Mouse (Mus musculus) neural tube, embryonic 10.5 days (tissue): ENCODE measurements around the gene Ubfd1.
A peak's percentile ranks its signal among the peaks of the same experiment; 100 is the strongest.

ENCODE experiments used
- DNase-seq: peaks from one replicate; pipeline ENCODE4 v3.0.0-alpha.2; 2017; ENCODE audit warnings: low spot score; ENCODE audit errors: extremely low spot score

Gene Ubfd1

DNA sequence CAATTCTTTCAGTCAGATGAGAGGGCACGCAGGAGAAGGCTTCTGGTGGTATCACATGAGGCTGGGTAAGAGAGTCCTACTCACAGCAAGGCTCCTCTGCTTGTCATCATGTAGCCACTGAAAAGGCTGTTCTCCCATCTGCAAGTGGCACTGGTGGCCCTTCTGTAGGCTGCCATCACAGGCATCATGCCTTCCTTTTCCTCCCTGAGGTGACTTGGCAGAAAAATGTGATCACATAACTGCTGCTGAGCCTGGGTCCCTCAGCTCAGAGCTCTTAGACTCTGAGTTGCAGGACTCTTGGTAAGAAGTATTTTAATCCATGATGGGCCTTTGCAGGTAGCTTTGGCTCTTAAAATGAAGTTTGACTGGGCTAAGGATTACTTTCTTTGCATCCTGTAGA is 14.1 kb downstream of the Ubfd1 start:
- no peak for DNase-seq

DNA sequence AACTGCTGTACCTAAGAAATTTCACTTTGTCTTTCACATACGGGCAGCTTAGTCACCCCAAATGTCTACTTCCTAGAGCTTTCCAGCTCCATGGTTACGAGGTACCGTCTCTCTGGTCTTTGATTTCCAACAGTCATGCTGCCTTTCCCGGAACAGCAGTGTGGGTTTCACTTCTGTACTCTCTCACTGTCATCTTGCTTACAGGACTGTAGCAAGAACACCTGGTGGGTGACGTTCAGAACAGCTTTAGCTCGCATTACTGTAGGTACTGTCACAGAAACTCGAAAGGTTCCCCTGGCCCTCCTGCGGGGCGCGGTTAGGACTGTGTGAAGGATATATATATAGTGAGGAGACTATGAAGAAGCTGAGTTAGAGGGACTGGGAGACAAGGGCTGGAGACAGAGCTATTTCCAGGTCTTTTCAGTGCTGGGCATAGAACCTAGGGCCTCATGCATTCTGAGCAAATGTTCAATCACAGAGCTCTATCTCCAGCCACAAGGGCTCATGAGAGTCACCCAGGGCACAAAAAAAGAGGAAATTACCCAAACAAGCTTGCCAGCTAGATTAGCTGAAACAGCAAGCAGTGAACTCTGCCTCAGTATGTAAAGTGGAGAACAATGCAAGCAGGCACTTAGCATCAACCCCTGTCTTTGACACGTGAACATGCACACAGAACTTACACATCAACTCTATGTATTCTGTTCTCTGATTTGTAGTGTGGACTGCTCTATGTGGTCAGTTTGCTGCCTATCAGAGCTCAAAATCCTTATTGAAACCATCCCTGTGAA is 20.4 kb downstream of the Ubfd1 start:
- DNase-seq = no peak

DNA sequence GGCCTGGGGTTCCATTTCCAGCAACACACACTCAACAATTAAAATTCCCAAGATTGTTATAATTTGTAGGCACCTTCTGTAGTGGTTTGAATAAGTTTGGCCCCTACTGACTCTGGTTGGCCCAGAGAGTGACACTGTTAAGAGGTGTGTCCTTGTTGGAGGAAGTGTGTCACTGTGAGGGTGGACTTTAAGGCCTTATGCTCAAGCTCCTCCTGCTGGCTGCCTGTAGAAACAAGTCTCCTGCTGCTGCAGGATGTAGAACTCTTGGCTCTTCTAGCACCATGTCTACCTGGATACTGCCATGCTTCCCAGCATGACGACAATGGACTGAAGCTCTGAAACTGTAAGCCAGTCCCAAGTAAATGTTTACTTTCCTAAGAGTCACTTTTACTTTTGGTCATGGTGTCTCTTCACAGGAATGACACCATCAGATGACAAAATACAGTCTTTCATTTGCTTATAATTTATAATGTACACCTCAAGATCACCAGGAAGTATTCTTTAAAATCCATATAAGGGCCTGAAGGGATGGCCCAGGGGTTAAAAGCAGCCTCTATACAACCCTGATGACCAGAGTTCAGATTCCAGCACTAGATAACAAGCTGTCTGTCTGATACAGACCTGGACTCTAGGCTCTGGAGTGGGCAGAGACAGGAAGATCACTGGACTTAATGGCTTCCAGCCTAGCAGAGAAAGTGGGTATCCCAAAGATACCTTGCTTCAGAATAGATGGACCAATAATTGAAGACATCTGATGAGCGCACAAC is 27.8 kb downstream of the Ubfd1 start:
- no peak for DNase-seq

DNA sequence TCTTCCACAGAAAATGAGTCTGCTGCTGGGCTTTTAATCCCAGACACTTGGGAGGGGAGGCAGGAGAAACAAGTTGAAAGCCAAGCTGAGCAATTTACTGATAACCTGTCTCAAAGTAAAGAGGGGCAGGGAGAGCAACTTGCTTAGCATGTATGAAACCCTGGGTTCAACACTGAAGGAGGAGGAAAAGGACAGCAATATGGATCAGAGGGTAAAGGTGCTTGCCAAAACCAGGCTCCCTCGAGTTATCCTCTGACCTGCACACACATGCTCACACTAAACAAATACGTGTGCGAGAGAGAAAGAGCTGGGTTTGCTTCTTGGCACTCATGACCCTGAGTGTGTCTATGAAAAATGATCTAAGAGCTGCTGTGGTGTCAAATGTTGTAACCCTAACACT is 31.0 kb downstream of the Ubfd1 start:
- DNase-seq = no peak

DNA sequence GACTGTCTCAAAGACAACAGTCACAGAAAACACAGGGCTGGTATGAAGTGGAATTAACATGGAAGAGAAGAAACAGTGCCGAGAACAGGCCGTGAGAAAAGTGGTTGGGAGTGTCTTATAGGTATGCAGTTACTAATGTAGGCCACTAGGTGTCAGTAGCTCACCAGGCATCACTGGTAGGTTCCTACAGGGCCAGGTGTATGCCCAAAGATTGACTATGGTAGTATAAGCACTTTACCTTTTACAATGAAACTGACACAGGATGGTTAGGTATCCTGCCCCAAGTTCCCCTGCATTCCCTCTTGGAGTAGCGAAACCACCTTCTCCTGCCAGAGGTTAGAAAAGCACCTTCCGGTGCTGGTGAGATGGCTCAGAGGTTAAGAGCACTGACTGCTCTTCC is 32.2 kb downstream of the Ubfd1 start:
- peak; percentile 36 for DNase-seq

DNA sequence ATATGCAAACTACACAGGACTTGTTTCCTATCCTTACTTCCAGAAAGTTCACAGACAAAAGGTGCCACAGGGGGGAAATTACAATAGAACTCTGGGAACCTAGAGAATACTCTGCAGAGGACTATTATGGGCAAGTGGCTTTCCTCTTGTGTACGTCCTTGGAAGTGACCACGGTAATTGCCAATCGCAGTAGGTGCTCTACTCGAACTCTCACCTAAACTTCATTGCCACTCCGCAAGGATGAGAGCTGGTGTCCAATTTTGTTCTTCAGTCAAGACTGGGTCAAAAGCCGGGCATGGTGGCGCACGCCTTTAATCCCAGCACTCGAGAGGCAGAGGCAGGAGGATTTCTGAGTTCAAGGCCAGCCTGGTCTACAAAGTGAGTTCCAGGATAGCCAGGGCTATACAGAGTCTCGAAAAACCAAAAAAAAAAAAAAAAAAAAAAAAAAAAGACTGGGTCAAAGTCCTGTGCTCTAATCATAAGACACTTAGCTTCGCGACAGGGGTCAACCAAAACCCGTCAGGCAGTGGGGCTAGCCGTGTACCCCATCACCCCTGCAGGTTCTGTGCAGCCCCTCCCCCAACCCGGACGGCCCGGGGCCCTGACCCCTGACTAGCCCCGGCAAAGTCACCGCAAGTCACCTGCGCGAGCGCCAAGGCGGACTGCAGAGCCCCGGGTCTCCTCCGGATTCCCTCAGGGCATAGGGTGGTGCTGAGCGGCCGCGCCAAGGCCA is 34.2 kb downstream of the Ubfd1 start:
- DNase-seq = peak; percentile 76

DNA sequence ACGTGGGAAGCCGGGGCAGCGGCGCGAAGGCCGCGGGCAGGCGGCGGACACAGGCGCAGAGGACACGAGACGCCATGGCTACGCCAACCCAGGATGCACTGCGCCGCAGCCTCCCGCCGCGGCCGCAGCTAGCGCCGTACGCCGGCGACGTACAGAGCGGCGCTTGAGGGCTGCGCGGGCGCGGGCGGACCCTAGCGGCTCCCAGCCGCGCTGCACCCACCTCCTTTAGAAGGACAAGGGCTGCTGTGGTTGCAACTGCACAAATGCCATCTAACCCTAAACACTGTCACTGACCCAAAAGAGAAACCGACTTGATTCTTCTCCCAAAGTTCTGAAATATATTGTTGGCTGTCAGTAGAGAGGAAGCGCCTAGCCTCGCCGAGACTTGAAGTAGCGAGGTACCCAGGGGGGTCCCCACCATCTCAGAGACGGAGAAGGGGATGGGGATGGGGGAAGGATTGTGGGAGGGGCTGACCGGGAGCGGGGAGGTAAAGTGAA is 34.8 kb downstream of the Ubfd1 start, which contains the start of gene Ndufab1:
Gene Ndufab1, minus strand, starts transcription at position 140 of the 498 bp plus-strand sequence.
- DNase-seq = peak; percentile 84

DNA sequence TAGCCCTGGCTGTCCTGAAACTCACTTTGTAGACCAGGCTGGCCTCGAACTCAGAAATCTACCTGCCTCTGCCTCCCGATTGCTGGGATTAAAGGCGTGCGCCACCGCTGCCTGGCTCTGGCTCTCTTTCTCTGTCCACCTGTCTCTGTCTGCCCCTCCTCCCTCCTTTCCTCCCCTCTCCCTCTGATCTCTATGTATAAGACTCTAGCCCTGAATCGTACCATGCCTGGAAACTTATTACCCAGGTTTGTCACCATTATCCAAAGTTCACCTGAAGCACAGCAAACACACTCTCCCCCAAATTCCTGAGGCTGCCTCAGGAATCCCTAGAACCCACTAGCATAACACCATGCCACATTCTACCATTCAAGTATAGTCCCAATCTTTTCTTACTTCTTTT is 41.2 kb downstream of the Ubfd1 start:
- no peak for DNase-seq

DNA sequence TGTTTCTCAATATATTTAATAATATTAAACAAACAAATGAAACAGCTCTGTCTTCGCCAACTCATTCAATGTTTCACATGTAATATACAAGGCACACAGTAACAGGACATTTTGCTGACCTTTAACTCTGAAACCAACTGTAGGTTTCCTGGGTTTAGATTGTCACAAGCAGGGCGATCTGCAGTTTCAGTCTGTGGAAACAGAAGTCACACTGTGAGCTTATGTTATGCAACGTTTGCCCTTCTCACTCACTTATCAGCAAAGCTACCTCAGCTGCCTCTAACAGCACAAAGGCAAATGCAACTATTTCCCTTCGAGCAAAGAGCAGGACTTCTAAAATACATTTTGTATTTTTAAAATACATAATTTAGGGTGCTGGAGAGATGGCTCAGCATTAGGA is 56.5 kb downstream of the Ubfd1 start:
- DNase-seq = no peak

DNA sequence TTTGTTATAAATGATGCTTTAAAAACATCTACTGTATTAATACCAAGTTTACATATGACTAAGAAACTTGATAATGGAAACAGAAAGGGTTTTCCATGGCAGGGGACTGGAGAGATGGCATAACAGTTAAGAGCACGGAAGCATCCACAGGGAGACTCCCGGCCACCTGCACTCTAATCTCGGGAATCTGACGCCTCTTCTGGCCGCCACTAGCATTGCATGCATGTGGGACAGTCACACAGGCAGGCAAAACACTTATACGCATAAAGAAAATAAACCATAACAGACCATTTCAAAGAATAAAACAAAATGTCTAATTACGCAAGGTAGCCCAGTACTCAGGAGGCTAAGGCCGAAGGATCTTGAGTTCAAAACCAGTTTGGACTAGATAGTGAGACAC is 58.7 kb downstream of the Ubfd1 start:
- no peak for DNase-seq

DNA sequence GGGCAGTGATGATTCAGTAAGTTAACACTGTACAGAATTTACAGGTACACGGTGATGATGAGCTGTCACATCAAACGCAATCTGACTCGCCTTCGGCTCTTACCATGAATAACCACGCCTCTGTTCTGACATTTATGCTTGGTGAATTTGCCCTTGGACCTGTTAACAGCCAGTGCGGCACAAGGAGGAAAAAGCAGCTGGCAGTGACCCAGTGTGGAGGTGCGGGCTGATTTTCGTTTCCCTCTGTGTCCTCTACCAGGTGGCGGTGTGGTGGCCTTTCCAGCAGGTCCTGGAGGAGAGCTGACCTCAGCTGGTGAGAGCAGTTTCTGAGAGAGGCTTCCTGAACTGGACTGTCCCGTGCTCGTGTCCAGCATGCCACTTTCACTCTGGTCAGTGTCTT is 60.0 kb downstream of the Ubfd1 start:
- DNase-seq = no peak
